Mouse (Mus musculus): ENCODE measurements around the gene Ndufs5.

GRCm38 (mm10) chr4:123677060-123677804, 40.8 kb downstream of the Ndufs5 start:
- TF ChIP-seq ZC3H11A (IDR thresholded peaks at IDR 0.05; ENCODE audit: low read depth, low read length) (no peak), CTCF (conservative IDR thresholded peaks at IDR 0.05 in 1 of 2, IDR thresholded peaks at IDR 0.05 in 1 of 2; ENCODE audit: low read depth in 2 of 2, low read length in 2 of 2) (no peak), RCOR1 (conservative IDR thresholded peaks at IDR 0.05; ENCODE audit: low read depth, low read length) (no peak), ZMIZ1 (IDR thresholded peaks at IDR 0.05; ENCODE audit: low read depth, low read length) (no peak), MXI1 (IDR thresholded peaks at IDR 0.05; ENCODE audit: low read depth, low read length) (no peak), MAX (IDR thresholded peaks at IDR 0.05; ENCODE audit: low read length) (no peak), POLR2A (IDR thresholded peaks at IDR 0.05; ENCODE audit: low read depth, low read length) (no peak), POLR2AphosphoS2 (IDR thresholded peaks at IDR 0.05; ENCODE audit: low read depth, low read length) (no peak), KAT2A (IDR thresholded peaks at IDR 0.05; ENCODE audit: insufficient replicate concordance, low read length) (no peak), UBTF (IDR thresholded peaks at IDR 0.05; ENCODE audit: low read depth, low read length) (no peak)
